Mouse (Mus musculus): ENCODE measurements around the gene Tmem101. TPM values are rescaled to one million over a fixed set of nuclear protein-coding genes. Genes with fewer than 3 reads are reported as not detected.

The Tmem101 gene
- total RNA-seq, 4 experiments from 2014 or later = 8.9 to 10.5 (median 9.9) TPM

GRCm38 (mm10) chr11:102156786-102157089, 534 bp upstream of the Tmem101 start:
- no peak for DNase-seq (ENCODE audit: low spot score in 2 of 2)

DNA sequence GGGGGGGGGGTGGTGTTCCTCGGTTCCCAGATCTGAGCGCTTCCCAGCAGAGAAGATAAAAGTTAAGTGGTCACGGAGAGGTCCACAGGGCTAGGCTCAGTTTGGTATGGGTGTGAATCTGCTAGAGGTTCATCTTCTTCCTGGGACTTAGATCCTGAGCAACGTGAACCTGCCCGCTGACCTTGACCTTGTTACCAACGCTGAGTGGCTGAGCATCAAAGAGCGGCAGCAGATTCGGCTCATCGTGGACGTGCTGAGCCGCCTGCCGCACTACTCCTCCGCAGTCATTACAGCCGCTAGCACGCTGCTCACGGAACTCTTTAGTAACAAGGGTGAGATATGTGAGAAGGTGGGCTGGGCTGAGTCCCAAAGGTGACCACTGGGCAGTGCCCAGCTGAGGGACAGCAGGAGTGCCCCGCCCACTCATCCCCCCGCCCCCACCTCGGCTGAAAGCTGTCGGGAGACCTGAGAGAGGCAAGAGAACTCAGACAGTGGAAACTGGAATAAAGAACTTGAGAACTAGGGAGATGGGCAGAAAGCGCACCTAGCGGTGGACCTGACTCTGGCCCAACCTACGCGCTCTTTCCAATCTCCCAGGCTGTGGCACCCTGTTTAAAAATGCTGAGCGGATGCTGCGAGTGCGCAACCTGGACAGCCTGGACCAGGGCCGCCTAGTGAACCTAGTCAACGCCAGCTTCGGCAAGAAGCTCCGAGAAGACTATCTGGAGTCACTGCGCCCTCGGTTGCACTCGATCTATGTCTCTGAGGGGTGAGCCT, 8.8 kb downstream of the Tmem101 start:
- no peak for DNase-seq (ENCODE audit: low spot score in 2 of 2)

GRCm38 (mm10) chr11:102146531-102146930, 9.7 kb downstream of the Tmem101 start:
- no peak for DNase-seq (ENCODE audit: low spot score in 2 of 2)

GRCm38 (mm10) chr11:102146005-102146404, 10.2 kb downstream of the Tmem101 start:
- DNase-seq (ENCODE audit: low spot score in 2 of 2) = no peak

GRCm38 (mm10) chr11:102145471-102146001, 10.7 kb downstream of the Tmem101 start, which contains the start of gene Nags:
TSS of gene Nags (plus strand) at chr11:102145513.
- DNase-seq (ENCODE audit: low spot score in 2 of 2) = no peak

DNA sequence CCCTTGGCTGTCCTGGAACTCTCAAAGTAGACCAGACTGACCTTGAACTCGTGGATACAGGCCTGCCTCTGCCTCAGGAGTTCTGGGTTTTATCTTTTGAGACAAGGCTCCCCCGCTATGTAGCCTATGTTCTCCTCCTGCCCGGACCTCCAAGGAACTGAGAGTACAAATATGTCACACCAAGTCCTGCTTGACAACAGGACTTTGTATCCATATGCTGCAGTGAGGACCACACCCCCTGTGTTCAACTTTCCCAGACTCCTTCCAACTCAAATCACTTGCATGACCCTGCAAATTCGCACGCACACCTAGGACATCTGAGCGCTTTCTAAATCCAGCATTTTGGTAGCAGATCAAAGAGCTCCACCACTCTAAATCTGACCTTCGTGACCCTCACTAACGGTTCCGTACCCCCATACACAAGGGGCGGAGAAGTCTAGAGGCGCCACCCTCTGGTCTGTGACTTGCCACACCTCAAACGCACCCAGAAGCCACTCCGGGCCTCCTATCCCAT, 11.2 kb downstream of the Tmem101 start:
- DNase-seq (ENCODE audit: low spot score in 2 of 2) = no peak

DNA sequence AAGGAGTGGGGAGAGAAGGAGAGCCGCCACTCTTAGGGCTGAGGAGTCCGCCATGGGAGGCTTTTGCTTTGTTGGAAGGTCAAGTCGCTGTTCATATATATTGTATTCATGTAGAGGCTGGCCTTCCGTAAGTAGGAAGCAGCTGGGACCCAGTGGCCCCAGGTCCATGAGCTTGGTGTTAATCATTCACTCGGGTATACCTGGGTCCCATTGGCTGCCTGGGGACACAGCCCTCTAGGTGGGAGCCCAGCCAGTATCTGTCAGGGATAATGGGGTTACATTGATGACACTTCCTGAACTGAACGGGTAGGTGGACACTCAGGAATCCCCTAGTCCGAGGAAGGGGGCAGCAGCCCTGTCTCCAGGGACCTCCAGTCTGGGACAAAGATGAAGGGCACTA, 13.8 kb downstream of the Tmem101 start:
- no peak for DNase-seq (ENCODE audit: low spot score in 2 of 2)

DNA sequence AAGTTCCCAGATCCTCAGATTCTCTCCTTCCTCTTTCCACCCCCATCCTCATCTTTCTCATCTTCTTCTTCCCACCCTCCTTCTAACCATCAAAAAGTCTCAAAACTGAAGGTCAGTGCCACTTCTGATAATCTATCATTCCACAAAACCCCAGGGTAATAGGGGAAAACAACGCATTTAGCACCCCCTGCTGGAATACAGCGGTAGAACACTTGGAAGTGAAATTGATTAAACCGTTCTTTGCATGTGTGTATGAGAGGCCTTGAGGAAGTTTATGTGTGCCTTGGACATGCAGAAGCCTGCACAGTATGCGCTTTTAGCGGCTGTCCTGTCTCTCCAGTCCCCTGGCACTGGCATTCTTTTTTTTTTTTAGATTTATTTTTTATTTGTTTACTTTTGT, 15.7 kb downstream of the Tmem101 start:
- DNase-seq (ENCODE audit: low spot score in 2 of 2) = peak in 1 of 2 experiments; percentile 23

DNA sequence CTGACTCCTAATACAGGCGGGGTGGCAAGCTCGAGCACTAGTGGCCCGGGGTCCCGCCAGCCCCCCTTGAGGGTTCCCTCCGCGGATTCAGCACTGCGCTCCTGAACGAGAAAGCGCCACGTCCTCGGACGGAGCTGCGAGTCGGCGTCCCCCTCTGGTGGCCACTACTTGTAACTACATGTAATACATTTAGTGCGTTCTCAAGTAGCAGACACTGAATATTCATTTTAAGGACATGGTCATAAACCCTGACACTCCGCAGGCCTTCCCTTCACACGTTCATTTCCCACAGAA, 17.8 kb downstream of the Tmem101 start:
- no peak for DNase-seq (ENCODE audit: low spot score in 2 of 2)

GRCm38 (mm10) chr11:102137625-102138446, 18.4 kb downstream of the Tmem101 start:
- DNase-seq (ENCODE audit: low spot score in 2 of 2) = no peak

DNA sequence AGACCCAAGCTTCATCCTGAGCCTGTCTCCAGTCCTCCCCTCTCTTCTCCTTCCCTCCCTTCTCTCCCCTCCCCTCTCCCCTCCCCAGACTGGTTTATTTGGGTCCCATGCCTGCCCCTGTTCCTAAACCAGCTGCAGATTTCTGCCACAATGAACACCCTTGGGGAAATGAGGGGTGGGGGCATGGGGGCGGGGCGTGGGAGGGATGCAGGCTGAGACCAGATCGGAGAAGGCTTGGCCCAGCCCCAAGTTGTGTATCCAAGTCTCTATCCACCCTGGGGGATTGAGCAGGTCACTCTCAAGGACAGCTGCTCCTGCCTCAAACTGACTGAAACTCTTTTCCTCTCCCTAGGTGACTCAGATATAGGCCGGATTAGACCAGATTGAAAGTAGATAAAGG, 21.7 kb downstream of the Tmem101 start:
- DNase-seq (ENCODE audit: low spot score in 2 of 2) = no peak

GRCm38 (mm10) chr11:102117386-102117785, 38.8 kb downstream of the Tmem101 start:
- DNase-seq (ENCODE audit: low spot score in 2 of 2) = no peak

- no peak for DNase-seq (ENCODE audit: low spot score in 2 of 2)
Observed at GRCm38 (mm10) chr11:102116241-102116640, 40.0 kb downstream of the Tmem101 start.

GRCm38 (mm10) chr11:102111576-102111975, 44.6 kb downstream of the Tmem101 start:
- no peak for DNase-seq (ENCODE audit: low spot score in 2 of 2)

DNA sequence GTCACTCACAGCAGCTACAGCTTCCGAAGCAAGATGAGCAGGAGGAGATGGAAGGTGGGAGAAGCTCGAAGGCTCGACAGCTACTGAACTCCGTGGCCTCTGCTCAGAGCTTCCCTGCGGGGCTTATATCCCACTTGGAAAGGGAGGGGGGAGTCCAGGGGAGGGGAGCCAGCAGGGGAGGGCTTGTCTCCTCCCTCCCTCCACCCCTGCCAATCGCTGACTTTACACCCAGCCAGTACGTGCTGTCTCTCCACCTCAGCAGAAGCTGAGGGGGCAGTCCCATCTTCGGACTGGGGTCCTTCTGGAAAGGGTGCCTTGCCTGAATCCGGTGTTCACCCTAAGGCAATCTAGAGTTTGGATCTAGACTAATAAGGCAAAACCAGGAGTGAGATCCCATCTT, 48.5 kb downstream of the Tmem101 start, which contains the start of gene Pyy:
TSS of gene Pyy (minus strand) at position 101 of the 400 bp plus-strand sequence.
- no peak for DNase-seq (ENCODE audit: low spot score in 2 of 2)

DNA sequence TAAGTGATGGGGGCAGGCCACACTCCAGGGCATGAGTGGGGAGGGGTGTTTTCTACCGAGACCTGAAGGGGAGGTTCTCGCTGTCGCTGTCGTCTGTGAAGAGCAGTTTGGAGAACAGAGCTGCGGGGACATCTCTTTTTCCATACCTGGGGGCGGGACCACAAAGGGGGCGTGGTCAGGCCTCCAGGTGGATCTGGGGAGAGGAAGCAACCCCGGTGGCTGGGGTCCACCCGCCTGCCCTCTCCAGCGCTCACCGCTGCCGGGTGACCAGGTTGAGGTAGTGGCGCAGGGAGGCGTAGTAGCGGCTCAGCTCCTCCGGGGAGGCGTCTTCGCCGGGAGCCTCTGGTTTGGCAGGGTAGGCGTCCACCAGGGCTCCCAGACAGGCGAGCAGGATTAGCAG, 49.3 kb downstream of the Tmem101 start:
- DNase-seq (ENCODE audit: low spot score in 2 of 2) = no peak

Other genes with a start within 250 kb of the Tmem101 start
- not detected for gene Sost, start 189.4 kb downstream of the Tmem101 start, total RNA-seq (2022)
- gene Cfap97d1, start 172.1 kb downstream of the Tmem101 start, total RNA-seq (2022) = not detected
- gene Dusp3, start 169.4 kb downstream of the Tmem101 start, total RNA-seq (2022) = 100 to 1,000 TPM; 134 to 209 (median 172) TPM
- 10 to 100 TPM; 12.9 to 17.9 (median 15.7) TPM for gene Mpp3, start 127.9 kb downstream of the Tmem101 start, total RNA-seq (2022)
- gene Cd300lg, start 114.9 kb downstream of the Tmem101 start, total RNA-seq (2022) = 10 to 100 TPM; 12.9 to 17.6 (median 15.0) TPM
- gene Mpp2, start 67.9 kb downstream of the Tmem101 start, total RNA-seq (2022) = 1 to 10 TPM in 1 of 4 experiments, under 1 TPM in 3; 0.27 to 1.1 (median 0.57) TPM
- gene Ppy, start 55.1 kb downstream of the Tmem101 start, total RNA-seq (2022) = not detected
- not detected for gene Pyy, start 48.6 kb downstream of the Tmem101 start, total RNA-seq (2022)
- not detected for gene Nags, start 10.9 kb downstream of the Tmem101 start, total RNA-seq (2022)
- gene Lsm12, start 28.9 kb upstream of the Tmem101 start, total RNA-seq (2022) = 100 to 1,000 TPM; 108 to 127 (median 111) TPM
- 10 to 100 TPM; 61.5 to 73.2 (median 63.8) TPM for gene G6pc3, start 33.2 kb upstream of the Tmem101 start, total RNA-seq (2022)
- gene Hdac5, start 73.8 kb upstream of the Tmem101 start, total RNA-seq (2022) = 10 to 100 TPM; 77.5 to 86.2 (median 83.2) TPM
- not detected for gene BC030867, start 92.5 kb upstream of the Tmem101 start, total RNA-seq (2022)
- 10 to 100 TPM; 92.5 to 99.3 (median 93.6) TPM for gene Asb16, start 112.3 kb upstream of the Tmem101 start, total RNA-seq (2022)
- gene Tmub2, start 128.5 kb upstream of the Tmem101 start, total RNA-seq (2022) = 10 to 100 TPM; 14.7 to 15.8 (median 15.0) TPM
- 10 to 100 TPM in 3 of 4 experiments, 1 to 10 TPM in 1; 9.3 to 14.5 (median 11.1) TPM for gene Atxn7l3, start 140.2 kb upstream of the Tmem101 start, total RNA-seq (2022)
- gene Ubtf, start 163.3 kb upstream of the Tmem101 start, total RNA-seq (2022) = 10 to 100 TPM; 31.5 to 41.6 (median 38.2) TPM
- 1 to 10 TPM in 1 of 4 experiments, not detected in 3; 1.0 TPM for gene Slc4a1, start 209.8 kb upstream of the Tmem101 start, total RNA-seq (2022)
- under 1 TPM in 1 of 4 experiments, not detected in 3; 0.21 TPM for gene Rundc3a, start 237.0 kb upstream of the Tmem101 start, total RNA-seq (2022)